Mouse (Mus musculus) 3134 (cell line): ENCODE results near the gene Olfr698.
"Not testable (repeated sequence)": the region's sequence is repeated elsewhere in the genome, so short reads cannot be mapped to it uniquely, and the experiment has no call there.

Experiments used
- DNase-seq: peaks from one replicate; pipeline ENCODE4 v3.0.0-alpha.2; 2011; ENCODE audit warnings: low spot score; ENCODE audit not compliant: insufficient read length; ENCODE audit errors: extremely low read depth

Gene Olfr698

GRCm38 (mm10) chr7:106755297-106755696 is at the start of gene Olfr698:
Gene Olfr698, minus strand, starts transcription at chr7:106755397.
- no peak for DNase-seq

GRCm38 (mm10) chr7:106793098-106793497 is 37.9 kb upstream of the Olfr698 start, which contains the start of gene Olfr699:
Gene Olfr699, minus strand, starts transcription at chr7:106793198.
- no peak for DNase-seq

GRCm38 (mm10) chr7:106788330-106788729 is 33.1 kb upstream of the Olfr698 start:
- DNase-seq: no peak

- DNase-seq: not testable (repeated sequence)
Observed at GRCm38 (mm10) chr7:106761008-106761407, 5.8 kb upstream of the Olfr698 start.

GRCm38 (mm10) chr7:106758800-106759199 is 3.6 kb upstream of the Olfr698 start:
- DNase-seq: no peak

- DNase-seq: no peak
Observed at GRCm38 (mm10) chr7:106745811-106746210, 9.4 kb downstream of the Olfr698 start.

GRCm38 (mm10) chr7:106742343-106742742 is 12.9 kb downstream of the Olfr698 start, which contains the start of gene Olfr697:
Gene Olfr697, minus strand, starts transcription at chr7:106742443.
- no peak for DNase-seq

GRCm38 (mm10) chr7:106737028-106737427 is 18.2 kb downstream of the Olfr698 start:
- DNase-seq: no peak

GRCm38 (mm10) chr7:106733717-106734116 is 21.5 kb downstream of the Olfr698 start:
- no peak for DNase-seq

GRCm38 (mm10) chr7:106725654-106726053 is 29.5 kb downstream of the Olfr698 start:
- DNase-seq: not testable (repeated sequence)

GRCm38 (mm10) chr7:106716296-106716695 is 38.9 kb downstream of the Olfr698 start, which contains the start of gene Olfr695:
Gene Olfr695, minus strand, starts transcription at chr7:106716396.
- DNase-seq: no peak

GRCm38 (mm10) chr7:106711463-106711862 is 43.7 kb downstream of the Olfr698 start:
- no peak for DNase-seq

- DNase-seq: not testable (repeated sequence)
Observed at GRCm38 (mm10) chr7:106707705-106708104, 47.5 kb downstream of the Olfr698 start.
